Mouse (Mus musculus) testis, postnatal 14 days (tissue): ENCODE measurements around the gene Gm14744.
"Not testable (repeated sequence)": the region's sequence is repeated elsewhere in the genome, so short reads cannot be mapped to it uniquely, and the experiment has no call there.

ENCODE experiments used
- DNase-seq: peaks from one replicate; pipeline ENCODE4 v3.0.0; 2021; ENCODE audit warnings: low spot score

Gene Gm14744

GRCm38 (mm10) chrX:77864458-77864857 is at the start of gene Gm14744:
Gene Gm14744, plus strand, starts transcription at chrX:77864758.
- DNase-seq: not testable (repeated sequence)

GRCm38 (mm10) chrX:77853523-77853922 is 11.0 kb upstream of the Gm14744 start, which contains the start of gene Pbsn:
Gene Pbsn, minus strand, starts transcription at chrX:77853623.
- DNase-seq: no peak

DNA sequence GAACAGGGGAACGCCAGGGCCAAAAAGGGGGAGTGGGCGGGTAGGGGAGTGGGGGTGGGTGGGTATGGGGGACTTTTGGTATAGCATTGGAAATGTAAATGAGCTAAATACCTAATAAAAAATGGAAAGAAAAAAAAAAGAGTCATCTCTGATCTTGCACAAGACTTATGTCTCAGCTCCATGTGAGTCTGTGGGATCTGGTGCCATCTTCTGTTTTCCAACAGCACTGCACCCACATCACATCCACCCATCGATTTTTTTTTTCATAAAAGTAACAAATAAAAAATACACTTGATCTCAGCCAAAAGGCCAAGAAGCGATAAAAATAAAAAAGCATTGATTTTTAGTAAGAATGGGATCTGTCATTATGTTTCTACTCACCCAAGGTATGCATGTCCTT is 15.5 kb downstream of the Gm14744 start:
- not testable (repeated sequence) for DNase-seq
